Mouse (Mus musculus) C3H10T1/2 (cell line): ENCODE data around the gene Zic1. TPM values are rescaled to one million over a fixed set of nuclear protein-coding genes. Genes with fewer than 3 reads are reported as not detected.

Experiments
- polyA plus RNA-seq, 2 experiments: library from polyadenylated mRNA; unstranded; fragments of >200 nt; fragmentation: generic; extraction: Trizol; gene quantifications; one replicate each; pipeline ENCODE4 v1.2.1; 2012; ENCODE audit warnings: missing spikeins in 2 of 2

The Zic1 gene
- not detected for polyA plus RNA-seq

GRCm38 (mm10) chr9:91365664-91366063 is at the start of gene Zic1:
Gene Zic1, minus strand, starts transcription at chr9:91365810.

GRCm38 (mm10) chr9:91361856-91362601 is 3.6 kb downstream of the Zic1 start, which contains the start of gene Zic4:
Gene Zic4, plus strand, starts transcription at chr9:91362413.

Other genes starting within 250 kb of the Zic1 start
- not detected for gene Zic4, start 3.4 kb downstream of the Zic1 start, polyA plus RNA-seq